Mouse (Mus musculus): ENCODE results near the gene Gja8. TPM values are rescaled to one million over a fixed set of nuclear protein-coding genes. Genes with fewer than 3 reads are reported as not detected.

Gja8 gene
- polyA plus RNA-seq, 1 experiment from 2014 or later: 0.05 TPM

DNA sequence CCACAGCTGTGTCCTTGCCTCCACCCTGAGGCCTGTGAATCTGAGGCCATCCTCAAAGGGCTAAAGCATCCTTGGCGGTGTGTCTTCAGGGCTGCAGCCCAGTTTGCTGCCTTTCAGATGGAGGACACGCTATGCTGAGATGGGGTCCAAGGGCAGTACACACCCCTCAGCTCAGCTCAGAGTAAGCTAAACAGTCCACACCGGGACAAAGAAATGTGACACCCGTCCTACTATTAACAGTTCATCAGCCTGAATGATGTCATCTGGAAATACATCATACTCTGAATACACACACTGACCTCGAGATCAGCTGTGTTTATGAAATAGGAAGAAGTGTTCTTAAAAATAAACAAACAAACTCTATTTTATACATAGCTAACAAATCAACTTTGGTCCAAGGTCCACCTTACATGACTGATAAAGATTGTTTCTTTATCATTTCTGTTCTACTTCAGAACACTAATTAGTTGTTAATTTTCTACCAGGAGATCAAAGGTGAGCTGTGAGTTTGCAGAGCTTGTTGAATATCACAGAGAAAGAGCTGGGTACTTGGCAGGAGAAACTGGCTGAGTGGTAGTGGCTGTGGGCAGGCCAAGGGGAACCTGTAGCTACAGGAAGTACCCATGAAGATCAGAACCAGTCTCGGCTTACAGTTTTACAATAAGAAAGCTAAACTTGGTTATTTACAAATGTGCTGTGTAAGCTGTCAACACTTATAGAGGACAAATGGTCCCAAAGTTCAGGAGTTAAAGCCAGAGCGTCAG is 50.8 kb downstream of the Gja8 start:
- Histone ChIP-seq H3K9me3 (replicated peaks) (no peaks in the 10 kb centered on the region), H3K9ac (replicated peaks) (no peak overlapping the region)

DNA sequence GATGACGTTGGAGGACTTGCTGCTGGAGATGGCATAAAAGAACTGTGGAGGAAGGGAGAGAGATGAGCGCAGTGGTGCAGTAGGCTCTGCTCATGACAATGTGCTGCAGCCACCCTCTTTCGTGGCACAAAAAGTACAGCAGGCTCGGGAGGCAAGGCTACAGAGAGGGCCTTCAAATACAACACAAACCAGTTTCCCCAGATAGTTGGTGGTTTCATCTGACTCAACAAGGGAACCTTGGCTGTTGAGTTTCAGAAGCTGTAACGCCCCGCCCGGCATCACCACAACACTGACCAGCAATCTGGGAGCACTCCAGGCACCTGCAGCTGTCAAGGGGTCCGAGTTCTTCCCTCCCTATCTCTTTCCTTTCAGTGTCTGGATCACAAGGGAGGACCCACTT is 53.3 kb downstream of the Gja8 start:
- no peak overlapping the region for H3K4me3 ChIP-seq (replicated peaks)
- H3K36me3 ChIP-seq: peaks cover 81% of the 10 kb centered on the region

More for the DNA sequence above, 50.8 kb downstream of the Gja8 start:
- no peak overlapping the region for H3K27ac ChIP-seq (replicated peaks)
- no peak for ATAC-seq (ENCODE audit: low FRiP score)
- WGBS: 86% methylated on average over 7 of the region's 7 CpGs
- peaks cover 75% of the 10 kb centered on the region for H3K36me3 ChIP-seq
- H3K27me3 ChIP-seq (replicated peaks): no peaks in the 10 kb centered on the region
- H3K4me1 ChIP-seq: no peaks in the 10 kb centered on the region
- no peak overlapping the region for H3K4me3 ChIP-seq (replicated peaks)
- H3K4me2 ChIP-seq: no peak overlapping the region

GRCm38 (mm10) chr3:96871070-96871469 is 54.8 kb downstream of the Gja8 start:
- no peak overlapping the region for H3K4me2 ChIP-seq
- H3K9me3 ChIP-seq (replicated peaks): no peaks in the 10 kb centered on the region
- no peaks in the 10 kb centered on the region for H3K4me1 ChIP-seq
- H3K4me3 ChIP-seq (replicated peaks): no peak overlapping the region
- ATAC-seq (ENCODE audit: low FRiP score): no peak
- H3K9ac ChIP-seq (replicated peaks): no peak overlapping the region
- peaks cover 76% of the 10 kb centered on the region for H3K36me3 ChIP-seq
- no peaks in the 10 kb centered on the region for H3K27me3 ChIP-seq (replicated peaks)
- WGBS: 96% methylated on average over 8 of the region's 8 CpGs
- H3K27ac ChIP-seq (replicated peaks): no peak overlapping the region

More for the DNA sequence above, 53.3 kb downstream of the Gja8 start:
- Histone ChIP-seq H3K9ac (replicated peaks) (no peak overlapping the region), H3K9me3 (replicated peaks) (no peaks in the 10 kb centered on the region), H3K27ac (replicated peaks) (no peak overlapping the region), H3K4me1 (no peaks in the 10 kb centered on the region), H3K4me2 (no peak overlapping the region), H3K27me3 (replicated peaks) (no peaks in the 10 kb centered on the region)
- 95% methylated on average over 8 of the region's 8 CpGs for WGBS
- ATAC-seq (ENCODE audit: low FRiP score): no peak

- Histone ChIP-seq H3K9ac (replicated peaks) (no peak overlapping the region), H3K27me3 (replicated peaks) (no peaks in the 10 kb centered on the region), H3K4me3 (replicated peaks) (no peak overlapping the region), H3K27ac (replicated peaks) (no peak overlapping the region), H3K4me1 (no peaks in the 10 kb centered on the region), H3K36me3 (peaks cover 72% of the 10 kb centered on the region), H3K4me2 (no peak overlapping the region), H3K9me3 (replicated peaks) (no peaks in the 10 kb centered on the region)
- WGBS: 97% methylated on average over 2 of the region's 2 CpGs
- no peak for ATAC-seq (ENCODE audit: low FRiP score)
Observed at GRCm38 (mm10) chr3:96870270-96870669, 55.5 kb downstream of the Gja8 start.

GRCm38 (mm10) chr3:96869091-96869490 is 56.7 kb downstream of the Gja8 start:
- no peaks in the 10 kb centered on the region for H3K4me1 ChIP-seq
- no peak overlapping the region for H3K4me2 ChIP-seq
- no peak overlapping the region for H3K4me3 ChIP-seq (replicated peaks)
- 89% methylated on average over 7 of the region's 7 CpGs for WGBS
- no peak overlapping the region for H3K27ac ChIP-seq (replicated peaks)
- no peaks in the 10 kb centered on the region for H3K9me3 ChIP-seq (replicated peaks)
- H3K27me3 ChIP-seq (replicated peaks): no peaks in the 10 kb centered on the region
- no peak overlapping the region for H3K9ac ChIP-seq (replicated peaks)
- no peak for ATAC-seq (ENCODE audit: low FRiP score)
- peaks cover 62% of the 10 kb centered on the region for H3K36me3 ChIP-seq

DNA sequence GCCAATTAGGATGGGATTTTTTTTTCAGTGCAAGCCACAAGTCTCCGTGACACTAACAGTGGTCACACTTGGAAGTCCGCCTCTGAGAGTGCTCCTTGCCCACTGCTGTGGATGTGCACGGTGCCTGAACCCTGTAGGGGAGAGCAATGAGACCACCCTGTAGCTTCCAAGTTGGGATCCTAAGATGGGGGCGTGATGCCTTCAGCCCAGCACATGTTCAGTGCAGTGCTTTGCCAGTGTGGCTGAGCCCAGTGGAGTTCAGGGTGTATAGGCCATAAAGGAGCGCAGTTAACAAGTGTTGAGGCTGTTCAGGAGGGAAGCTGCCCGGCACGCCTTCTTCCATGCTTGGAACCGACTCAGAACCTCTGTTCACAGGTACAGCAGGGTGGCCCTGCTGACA is 57.3 kb downstream of the Gja8 start:
- no peak overlapping the region for H3K9ac ChIP-seq (replicated peaks)
- no peaks in the 10 kb centered on the region for H3K9me3 ChIP-seq (replicated peaks)
- H3K4me2 ChIP-seq: no peak overlapping the region
- peaks cover 57% of the 10 kb centered on the region for H3K36me3 ChIP-seq
- no peak overlapping the region for H3K4me3 ChIP-seq (replicated peaks)
- 92% methylated on average over 8 of the region's 8 CpGs for WGBS
- ATAC-seq (ENCODE audit: low FRiP score): no peak
- no peak overlapping the region for H3K27ac ChIP-seq (replicated peaks)
- H3K27me3 ChIP-seq (replicated peaks): no peaks in the 10 kb centered on the region
- H3K4me1 ChIP-seq: no peaks in the 10 kb centered on the region

- ATAC-seq (ENCODE audit: low FRiP score): no peak
- H3K4me3 ChIP-seq (replicated peaks): no peak overlapping the region
- H3K9me3 ChIP-seq (replicated peaks): no peaks in the 10 kb centered on the region
- 92% methylated on average over 3 of the region's 3 CpGs for WGBS
- no peak overlapping the region for H3K27ac ChIP-seq (replicated peaks)
- H3K27me3 ChIP-seq (replicated peaks): no peaks in the 10 kb centered on the region
- H3K4me1 ChIP-seq: no peaks in the 10 kb centered on the region
- H3K9ac ChIP-seq (replicated peaks): no peak overlapping the region
- H3K36me3 ChIP-seq: peaks cover 50% of the 10 kb centered on the region
- H3K4me2 ChIP-seq: no peak overlapping the region
Observed at GRCm38 (mm10) chr3:96867863-96868262, 58.0 kb downstream of the Gja8 start.

Other genes starting within 250 kb of the Gja8 start
- 36.2 and 39.4 TPM in 2 replicates for gene Pias3, start 229.6 kb downstream of the Gja8 start, polyA plus RNA-seq (2015; fragmentation: Nextera tagmentation; extraction: Ambion mirVana)
- 20.0 and 24.7 TPM in 2 replicates for gene Nudt17, start 217.5 kb downstream of the Gja8 start, polyA plus RNA-seq (2015; fragmentation: Nextera tagmentation; extraction: Ambion mirVana)
- gene Polr3c, start 198.4 kb downstream of the Gja8 start, polyA plus RNA-seq (2015; fragmentation: Nextera tagmentation; extraction: Ambion mirVana): 31.5 and 35.7 TPM in 2 replicates
- 76.7 and 77.9 TPM in 2 replicates for gene Rnf115, start 198.4 kb downstream of the Gja8 start, polyA plus RNA-seq (2015; fragmentation: Nextera tagmentation; extraction: Ambion mirVana)
- 0.12 and 0.34 TPM in 2 replicates for gene Pdzk1, start 96.7 kb downstream of the Gja8 start, polyA plus RNA-seq (2015; fragmentation: Nextera tagmentation; extraction: Ambion mirVana)
- gene Cd160, start 96.7 kb downstream of the Gja8 start, polyA plus RNA-seq (2015; fragmentation: Nextera tagmentation; extraction: Ambion mirVana): 0.19 and 6.5 TPM in 2 replicates
- gene Gja5, start 21.3 kb downstream of the Gja8 start, polyA plus RNA-seq (2015; fragmentation: Nextera tagmentation; extraction: Ambion mirVana): 3.0 and 4.4 TPM in 2 replicates
- gene Gpr89, start 20.7 kb downstream of the Gja8 start, polyA plus RNA-seq (2015; fragmentation: Nextera tagmentation; extraction: Ambion mirVana): 37.7 and 39.2 TPM in 2 replicates
- gene Acp6, start 232.8 kb upstream of the Gja8 start, polyA plus RNA-seq (2015; fragmentation: Nextera tagmentation; extraction: Ambion mirVana): 21.8 and 27.4 TPM in 2 replicates